In genomic region chr9:65605471-65606136, GRCm38 (mm10) we compare ENCODE assay signal across 8 mouse cellular contexts. TPM values are rescaled to one million over a fixed set of nuclear protein-coding genes. Genes with fewer than 3 reads are reported as not detected.
DNase-seq lines count a peak whose midpoint lies in the region; ATAC-seq lines count a peak whose summit lies in the region.

No protein-coding gene starts in this region.

- H3K27me3 ChIP-seq in hindbrain, embryonic 12.5 days: peaks cover 6% of the 10 kb centered on the region; the same call in 1 of the 2 replicates

- H3K4me3 ChIP-seq in hindbrain, embryonic 12.5 days: no peak overlapping the region

- H3K36me3 ChIP-seq in hindbrain, embryonic 12.5 days: no peaks in the 10 kb centered on the region

- H3K4me1 ChIP-seq in hindbrain, embryonic 12.5 days: peaks cover 3% of the 10 kb centered on the region

- no peak overlapping the region for H3K27ac ChIP-seq in hindbrain, embryonic 12.5 days

- H3K9me3 ChIP-seq in hindbrain, embryonic 12.5 days (replicated peaks): no peaks in the 10 kb centered on the region

- 9% methylated on average over 9 of the region's 9 CpGs for WGBS in hindbrain, embryonic 12.5 days

- no peak overlapping the region for H3K9ac ChIP-seq in hindbrain, embryonic 12.5 days

- ATAC-seq in hindbrain, embryonic 12.5 days (ENCODE audit: low FRiP score): peak; percentile 77
- peak; percentile 47 for ATAC-seq in megakaryocyte, adult 5-6 weeks (ENCODE audit: poor library complexity, severe bottlenecking)

- peak overlapping the region; percentile 41 for H3K4me2 ChIP-seq in hindbrain, embryonic 12.5 days (replicated peaks)

- peak; percentile 53 for DNase-seq in layer of hippocampus, adult 11-12 months (ENCODE audit: low spot score)
- no peak for DNase-seq in layer of hippocampus, adult 9-11 months
- peak; percentile 59 for DNase-seq in cerebellum, adult 9-10 months
- peak; percentile 97 for DNase-seq in forelimb bud, embryonic 11.5 days (ENCODE audit: low read depth, low spot score)
- DNase-seq in layer of hippocampus, postnatal 36 days: peak; percentile 23 to 41
- peak; percentile 66 for DNase-seq in skeletal muscle tissue, adult 2 months (ENCODE audit: low read depth, low spot score)

RNA-seq across cellular contexts. Expression of gene Pif1, which starts 18.6 kb away (rescaled TPM):
- 13.9 and 16.5 TPM in 2 replicates for polyA plus RNA-seq in hindbrain, embryonic 12.5 days (2016; fragmentation: Nextera tagmentation; extraction: Ambion mirVana)
- under 1 TPM; 0.12 to 0.25 TPM for total RNA-seq in layer of hippocampus, postnatal 36 days (2021)
- total RNA-seq in megakaryocyte, adult 5-6 weeks (2015): 12.1 and 12.6 TPM in 2 replicates
- total RNA-seq in megakaryocyte, adult 5-6 weeks (2017): 12.7 and 16.9 TPM in 2 replicates

RNA-seq across cellular contexts. Expression of gene Rbpms2, which starts 23.8 kb away (rescaled TPM):
- polyA plus RNA-seq in hindbrain, embryonic 12.5 days (2016; fragmentation: Nextera tagmentation; extraction: Ambion mirVana): 13.7 and 15.0 TPM in 2 replicates
- total RNA-seq in layer of hippocampus, postnatal 36 days (2021): 1 to 10 TPM; 3.2 to 4.0 TPM
- total RNA-seq in megakaryocyte, adult 5-6 weeks (2015): 0.45 TPM in 1 of 2 replicates, not detected in the other
- not detected in 2 replicates for total RNA-seq in megakaryocyte, adult 5-6 weeks (2017)

RNA-seq across cellular contexts. Expression of gene Plekho2, which starts 25.8 kb away (rescaled TPM):
- 12.4 and 14.1 TPM in 2 replicates for polyA plus RNA-seq in hindbrain, embryonic 12.5 days (2016; fragmentation: Nextera tagmentation; extraction: Ambion mirVana)
- 10 to 100 TPM in 1 of 2 experiments, 1 to 10 TPM in 1; 9.8 to 10.9 TPM for total RNA-seq in layer of hippocampus, postnatal 36 days (2021)
- total RNA-seq in megakaryocyte, adult 5-6 weeks (2015): 59.1 and 68.1 TPM in 2 replicates
- 52.5 and 60.6 TPM in 2 replicates for total RNA-seq in megakaryocyte, adult 5-6 weeks (2017)

Comparison
In these comparisons a context has a peak if more than half of its experiments do, and no peak if none do; other contexts are left out.
1. RNA of gene Pif1, which starts 18.6 kb away (total RNA-seq): 12.1 to 16.9 TPM in megakaryocyte, adult 5-6 weeks; 0.12 to 0.25 TPM in layer of hippocampus, postnatal 36 days; every median in the first group is over 10 times any median in the second.
2. RNA of gene Plekho2, which starts 25.8 kb away (total RNA-seq): 52.5 to 68.1 TPM in megakaryocyte, adult 5-6 weeks; 9.8 to 10.9 TPM in layer of hippocampus, postnatal 36 days; every median in the first group is over 4 times any median in the second.